Mouse (Mus musculus) adrenal gland, adult (tissue): ENCODE measurements at regions not wholly inside any gene's neighbourhood (a gene's known extent, or its start where the extent isn't known, plus 50 kb on each side); places are given as distances from the start of the nearest gene placed in this dataset.
"Not testable (repeated sequence)": the region's sequence is repeated elsewhere in the genome, so short reads cannot be mapped to it uniquely, and the experiment has no call there.

Experiments used
- DNase-seq, 2 experiments: peaks; one replicate each; pipeline ENCODE4 v3.0.0; 2022 to 2023; ENCODE audit warnings: low spot score in 1 of 2; ENCODE audit not compliant: inconsistent age in 2 of 2

DNA sequence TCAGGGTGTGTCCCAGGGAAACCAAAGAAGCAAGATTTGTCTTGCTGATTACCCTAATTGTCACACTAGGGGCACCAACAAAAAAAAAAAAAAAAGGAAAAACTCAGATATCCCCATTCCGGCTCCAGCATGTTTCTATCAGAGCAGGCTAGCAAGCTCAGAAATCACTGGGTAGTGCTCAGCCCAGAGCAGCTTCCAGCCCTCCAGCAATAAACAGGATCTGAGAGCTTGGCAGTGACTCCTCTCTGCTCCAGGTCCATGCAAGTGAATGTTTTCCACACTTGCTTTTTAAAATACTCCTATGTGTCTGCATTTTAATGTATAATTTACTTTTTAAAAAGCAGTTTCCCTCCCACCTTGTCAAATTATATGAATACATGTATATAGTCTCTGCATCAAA, 290.8 kb downstream of the Car8 start:
- no peak for DNase-seq

DNA sequence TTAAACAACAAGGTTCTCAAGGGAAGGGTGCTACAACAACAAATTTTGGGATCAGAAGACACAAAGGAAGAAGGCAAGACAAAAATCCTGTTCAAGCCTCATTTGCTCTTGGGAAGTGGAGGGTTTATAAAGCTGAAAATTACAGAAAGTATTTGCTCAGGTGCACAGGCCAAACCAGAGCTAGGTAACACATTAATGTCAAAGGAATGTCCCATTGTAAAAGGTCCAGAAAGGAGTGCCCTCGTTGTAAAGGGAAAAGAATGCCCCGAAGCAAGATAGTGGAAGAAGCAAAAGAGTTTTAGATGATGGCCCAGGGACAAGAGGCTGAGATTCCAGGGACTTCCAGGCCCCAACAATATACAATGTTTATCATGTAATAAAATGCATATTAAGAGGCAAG, 317.3 kb downstream of the Car8 start:
- DNase-seq: no peak

DNA sequence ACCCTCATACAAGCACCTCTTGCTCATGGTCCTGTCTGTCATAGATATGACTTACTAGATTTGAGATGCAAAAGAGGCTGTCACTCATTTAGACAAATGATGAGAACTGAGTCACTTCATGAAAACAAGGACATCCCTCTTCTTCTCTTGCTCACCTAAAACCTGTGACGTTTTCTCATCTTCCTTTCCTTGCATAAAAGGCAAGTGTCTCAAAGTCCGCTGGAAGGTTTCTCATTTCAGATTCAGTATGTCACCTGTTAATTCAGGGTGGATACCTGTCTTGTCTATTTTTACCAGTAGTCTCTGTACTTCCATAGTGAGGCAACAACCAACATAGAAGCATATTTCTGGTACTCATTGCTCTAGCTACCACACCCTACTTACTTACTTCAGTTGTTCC, 325.6 kb downstream of the Car8 start:
- no peak for DNase-seq

DNA sequence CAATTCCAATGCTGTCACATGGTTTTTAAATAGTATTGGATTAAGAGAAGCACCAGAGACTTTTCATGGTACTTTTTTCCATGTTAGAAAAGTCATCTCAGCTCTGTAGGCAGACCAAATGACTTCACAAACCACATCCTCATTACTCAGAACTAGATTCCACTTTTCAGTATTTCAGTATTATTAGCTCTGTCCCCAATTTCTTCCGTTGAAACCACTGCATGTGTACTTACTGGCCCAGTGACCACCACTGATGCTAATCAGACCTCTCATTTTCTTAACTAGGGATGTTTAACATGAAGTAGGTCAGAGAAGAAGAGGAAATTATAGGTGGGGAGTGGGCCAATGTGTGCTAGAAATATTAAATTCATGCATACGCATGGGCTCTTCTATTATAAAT, 326.2 kb downstream of the Car8 start:
- DNase-seq: no peak

DNA sequence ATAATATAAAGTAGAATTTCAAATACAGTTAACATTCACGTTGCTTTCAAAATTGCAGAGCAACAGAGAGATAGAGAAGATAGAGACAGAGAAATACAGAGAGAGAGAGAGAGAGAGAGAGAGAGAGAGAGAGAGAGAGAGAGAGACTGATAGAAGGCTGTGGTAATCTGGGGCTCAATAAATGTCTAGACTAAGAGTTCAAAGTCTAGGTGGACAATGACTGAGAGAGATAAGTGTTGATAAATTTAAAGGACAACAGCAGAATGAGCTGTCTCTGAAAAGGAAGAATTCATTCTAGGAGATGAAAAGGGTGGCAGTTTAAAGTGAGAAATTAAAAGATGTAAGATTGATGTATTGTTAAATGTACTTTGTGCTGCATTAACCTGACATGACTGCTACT, 335.7 kb downstream of the Car8 start:
- no peak for DNase-seq

DNA sequence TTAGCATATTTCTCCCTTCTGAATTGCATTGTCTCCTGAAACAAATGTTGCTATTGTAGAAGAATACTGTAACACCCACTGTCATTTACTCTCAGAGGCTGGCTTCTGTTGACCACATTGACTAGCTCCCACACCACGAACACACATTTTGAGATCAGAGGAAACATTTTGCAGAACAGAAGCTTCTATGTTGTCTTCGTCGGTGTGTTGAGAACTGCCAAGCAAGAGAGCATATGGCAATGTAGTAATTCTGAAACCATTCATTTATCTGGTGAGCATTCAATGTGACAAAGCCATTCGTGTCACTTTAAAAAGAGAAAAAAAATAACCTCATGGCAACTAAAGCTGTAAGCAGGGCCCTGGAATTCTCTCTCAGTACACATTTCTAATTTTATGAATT, 343.9 kb downstream of the Car8 start:
- DNase-seq: no peak

DNA sequence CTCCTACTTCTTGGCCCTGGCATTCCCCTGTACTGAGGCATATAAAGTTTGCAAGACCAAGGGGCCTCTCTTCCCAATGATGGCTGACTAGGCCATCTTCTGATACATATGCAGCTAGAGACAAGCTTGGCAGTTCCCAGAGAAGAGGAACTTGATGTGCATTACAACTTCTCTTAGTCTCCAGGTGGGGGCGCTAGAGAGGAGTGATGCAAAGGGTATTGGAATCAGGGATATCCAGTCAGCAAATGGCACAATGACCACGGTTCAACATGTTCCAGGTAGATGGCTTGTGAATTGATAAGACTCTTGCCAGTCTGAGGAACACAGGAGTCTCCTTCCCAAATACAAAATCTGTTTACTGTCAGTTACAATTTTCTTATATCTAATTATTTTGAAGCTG, 347.7 kb downstream of the Car8 start:
- DNase-seq: no peak

DNA sequence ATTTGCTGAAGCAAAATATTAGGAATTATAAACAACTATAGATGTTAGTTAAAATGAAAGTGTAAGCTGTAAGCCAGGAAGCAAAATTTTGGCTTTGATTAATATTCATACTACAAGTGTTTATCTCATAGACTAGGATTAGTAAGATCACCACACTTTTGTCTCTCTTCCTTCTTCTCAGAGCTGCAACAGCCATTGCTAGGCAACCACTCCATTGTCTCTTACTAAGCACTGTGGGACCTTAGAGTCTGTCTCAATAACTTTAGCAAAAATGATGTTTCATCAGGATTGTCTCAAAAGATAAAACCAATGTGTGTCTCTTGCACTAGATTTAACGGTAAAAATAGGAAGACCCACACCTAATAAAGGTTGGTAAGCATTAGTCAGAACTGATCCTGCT, 384.3 kb downstream of the Car8 start:
- no peak for DNase-seq

DNA sequence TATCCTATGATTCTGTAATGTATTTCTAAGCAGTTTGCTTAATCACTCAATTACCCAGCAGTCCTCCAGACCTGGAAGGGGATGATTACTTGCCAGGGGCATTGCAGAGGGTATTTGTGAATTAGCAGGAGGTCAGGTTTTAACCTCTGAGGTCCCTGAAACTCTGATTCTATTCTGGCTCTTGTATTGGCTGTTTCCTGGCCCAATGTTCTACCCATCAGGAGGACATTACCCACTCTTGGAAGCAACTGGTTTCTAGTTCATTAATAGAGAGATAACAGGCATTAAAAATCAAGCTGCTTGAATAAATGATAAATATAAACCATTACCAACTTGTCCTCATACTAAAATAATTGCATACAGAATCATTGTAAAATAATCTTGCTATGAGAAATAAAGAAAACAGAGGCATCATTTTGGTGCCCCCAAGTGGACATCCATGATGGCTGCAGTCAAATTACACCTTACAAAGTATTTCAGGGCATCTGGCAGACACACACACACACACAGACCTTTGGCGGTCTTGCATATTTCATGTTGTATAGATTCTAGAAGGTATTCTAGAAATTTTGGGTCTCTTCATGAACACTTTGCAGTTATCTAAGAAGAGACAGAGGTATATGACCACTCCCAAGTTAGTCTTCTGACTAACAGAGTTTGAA, 385.6 kb downstream of the Car8 start:
- DNase-seq: peak; percentile 3 to 44

DNA sequence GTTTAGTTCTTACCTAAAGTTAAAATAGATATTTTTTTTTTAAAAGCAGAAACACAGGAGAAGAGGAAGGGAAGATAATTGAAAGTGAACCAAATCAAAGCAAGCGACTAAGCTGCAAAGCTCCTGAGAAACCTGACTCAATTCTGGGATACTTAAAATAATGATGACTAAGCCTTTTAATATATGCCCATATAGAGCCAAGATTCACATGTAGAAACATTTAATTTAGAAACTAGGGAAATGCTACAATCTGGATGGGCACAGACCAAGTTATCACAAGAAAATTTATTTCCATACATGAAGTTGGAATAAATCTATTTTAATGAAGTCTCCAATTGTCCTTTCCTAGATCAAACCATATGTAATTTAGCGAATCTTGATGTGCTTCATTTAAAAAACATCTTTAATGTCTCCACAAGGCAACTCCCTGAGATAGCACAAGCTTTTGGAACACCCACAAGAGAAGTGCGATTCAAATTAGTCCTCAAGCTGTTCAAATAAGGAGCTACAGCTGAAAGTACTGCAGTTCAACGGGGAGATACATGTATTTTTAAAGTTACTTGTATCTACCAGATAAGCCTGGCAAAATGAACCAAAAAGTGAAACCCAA, 386.7 kb downstream of the Car8 start:
- no peak for DNase-seq

DNA sequence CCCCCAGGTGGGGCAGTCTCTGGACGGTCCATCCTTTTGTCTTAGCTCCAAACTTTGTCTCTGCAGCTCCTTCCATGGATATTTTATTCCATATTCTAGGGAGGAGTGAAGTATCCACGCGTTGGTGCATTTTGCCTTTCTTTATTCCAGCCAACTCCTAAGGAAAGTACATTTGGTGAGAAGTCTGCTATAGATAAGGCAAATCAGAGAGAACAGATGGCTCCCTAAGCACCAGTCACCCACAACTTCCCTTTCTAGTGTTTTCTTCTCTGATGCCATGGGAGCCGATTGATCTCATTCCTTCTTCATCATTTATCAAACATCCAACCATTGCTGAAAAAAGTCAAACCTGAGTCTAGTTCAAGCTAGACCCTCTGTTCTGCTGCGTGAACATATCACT, 391.4 kb downstream of the Car8 start:
- DNase-seq: no peak

DNA sequence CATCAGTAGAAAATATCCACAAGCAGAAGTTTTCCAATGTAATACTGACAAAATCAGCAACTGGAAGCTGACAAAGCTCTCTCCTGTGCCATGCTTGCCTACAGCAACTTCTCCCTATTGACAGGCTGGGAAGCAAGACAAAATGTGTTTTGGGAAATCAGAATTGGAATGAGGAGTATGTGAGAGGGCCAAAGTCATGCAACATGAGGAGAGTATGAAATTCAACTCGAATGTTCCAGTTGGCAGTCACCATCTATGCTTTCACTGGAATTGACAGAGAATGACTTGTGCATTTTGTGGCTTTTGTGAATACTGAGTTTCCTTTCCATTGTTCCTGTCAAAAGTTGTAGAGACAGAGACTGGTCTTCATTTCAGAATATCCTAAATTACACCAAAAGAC, 409.7 kb downstream of the Car8 start:
- no peak for DNase-seq

DNA sequence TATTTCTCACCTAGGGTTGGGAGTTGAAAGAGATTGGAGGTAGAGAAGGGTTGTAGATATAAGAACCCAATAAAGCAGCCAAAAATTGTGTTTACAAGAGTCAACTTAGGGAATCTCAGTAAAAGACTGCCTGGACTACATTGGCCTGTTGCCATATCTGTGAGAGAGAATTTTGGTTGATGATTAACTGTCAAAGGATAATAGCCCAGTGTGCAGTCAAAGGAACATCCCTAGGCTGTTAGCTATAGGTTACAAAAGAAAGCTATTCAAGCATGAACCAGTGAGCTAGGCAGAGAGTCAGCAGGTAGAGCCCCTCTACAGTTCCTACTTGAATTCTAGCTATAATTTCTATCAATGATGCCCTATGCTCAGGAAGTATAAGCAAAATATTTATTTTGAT, 419.0 kb downstream of the Car8 start:
- DNase-seq: no peak

DNA sequence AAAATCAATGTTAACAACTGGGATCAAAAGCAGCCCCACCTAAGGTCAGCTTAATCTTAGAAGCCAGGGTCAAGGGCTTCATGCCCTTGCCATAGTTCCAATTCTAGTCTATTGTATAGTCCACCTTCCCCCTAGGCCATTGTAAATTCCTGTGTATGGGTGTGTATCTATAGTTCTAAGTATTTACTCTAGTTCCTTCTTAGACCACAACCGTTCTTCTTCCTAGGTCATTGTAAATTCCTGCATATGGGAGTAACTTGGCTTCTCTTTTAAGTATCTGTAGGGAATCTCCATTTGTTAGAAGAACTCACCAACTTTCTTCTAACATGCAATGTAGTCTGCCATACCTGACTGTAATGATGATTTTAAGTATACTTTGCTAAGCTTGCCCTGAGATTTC, 461.1 kb downstream of the Car8 start:
- not testable (repeated sequence) for DNase-seq

DNA sequence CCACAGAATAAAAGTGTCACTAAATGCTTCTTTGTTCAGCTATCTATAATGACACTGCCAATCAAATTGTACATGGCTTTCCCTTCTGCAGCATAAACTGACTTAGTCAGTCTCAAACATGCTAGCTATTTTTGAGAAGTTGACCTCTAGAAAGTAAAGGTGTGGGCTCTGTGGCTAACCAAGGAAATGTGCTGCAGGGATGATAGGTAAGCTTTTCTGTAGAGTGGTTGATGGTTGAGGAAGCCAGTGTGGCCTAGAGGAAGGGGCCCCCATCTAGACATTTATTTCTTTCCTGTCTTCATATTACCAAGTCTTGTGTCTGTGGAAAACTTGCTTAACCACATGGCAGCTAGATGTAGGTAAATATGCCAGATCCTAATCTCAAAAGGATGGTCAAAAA, 483.4 kb downstream of the Car8 start:
- no peak for DNase-seq

DNA sequence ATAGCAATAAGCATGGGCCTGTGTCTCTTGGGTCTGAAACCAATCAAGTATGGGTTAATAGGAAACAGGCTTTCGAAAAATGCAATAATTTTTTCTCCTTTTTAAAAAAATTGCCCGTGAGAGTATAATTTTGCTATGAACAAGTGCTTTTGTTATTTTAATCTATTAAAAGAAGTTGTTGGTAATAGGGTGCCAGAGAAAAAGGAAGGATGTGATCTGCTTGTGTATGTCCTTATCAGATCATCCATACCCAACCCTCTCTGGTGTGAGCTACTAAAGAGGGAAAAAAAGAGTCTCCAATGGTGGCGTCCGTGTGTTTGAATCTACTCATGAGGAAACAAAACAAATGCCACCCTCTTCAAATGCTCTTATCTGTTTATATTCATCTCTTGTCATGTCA, 484.9 kb downstream of the Car8 start:
- DNase-seq: no peak

DNA sequence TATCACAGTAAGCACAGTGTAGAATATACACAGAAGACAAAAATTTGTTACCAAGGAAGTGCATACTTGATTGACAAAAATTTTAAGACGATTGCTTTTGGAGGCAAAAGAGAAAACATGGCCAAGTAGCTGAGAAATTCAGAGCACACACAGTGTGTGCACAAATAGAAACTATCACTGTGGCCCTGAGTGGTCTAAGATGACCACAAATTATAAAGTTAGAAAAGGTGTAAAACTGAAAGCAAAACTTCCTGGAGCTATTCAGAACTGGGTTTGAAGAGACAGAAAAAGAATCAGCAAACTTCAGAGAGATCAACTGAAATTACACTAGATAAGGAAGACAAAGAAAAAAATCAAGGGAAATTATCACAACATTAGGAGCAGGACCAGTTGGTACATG, 487.6 kb downstream of the Car8 start:
- no peak for DNase-seq

DNA sequence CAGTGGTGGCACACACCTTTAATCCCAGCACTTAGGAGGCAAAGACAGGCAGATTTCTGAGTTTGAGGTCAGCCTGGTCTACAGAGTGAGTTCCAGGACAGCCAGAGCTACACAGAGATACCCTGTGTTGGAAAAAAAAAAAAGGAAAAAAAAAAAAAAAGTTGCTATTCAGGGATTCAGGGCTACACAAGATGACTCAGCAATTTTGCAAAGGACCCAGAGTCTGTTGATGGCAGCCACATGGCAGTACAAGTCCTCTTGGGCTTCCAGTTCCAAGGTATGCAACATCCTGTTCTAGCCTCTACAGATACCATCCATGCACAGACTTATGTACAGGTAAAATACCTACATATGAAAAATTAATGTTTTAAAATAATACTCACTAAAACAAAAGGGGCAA, 515.9 kb downstream of the Car8 start:
- DNase-seq: no peak

DNA sequence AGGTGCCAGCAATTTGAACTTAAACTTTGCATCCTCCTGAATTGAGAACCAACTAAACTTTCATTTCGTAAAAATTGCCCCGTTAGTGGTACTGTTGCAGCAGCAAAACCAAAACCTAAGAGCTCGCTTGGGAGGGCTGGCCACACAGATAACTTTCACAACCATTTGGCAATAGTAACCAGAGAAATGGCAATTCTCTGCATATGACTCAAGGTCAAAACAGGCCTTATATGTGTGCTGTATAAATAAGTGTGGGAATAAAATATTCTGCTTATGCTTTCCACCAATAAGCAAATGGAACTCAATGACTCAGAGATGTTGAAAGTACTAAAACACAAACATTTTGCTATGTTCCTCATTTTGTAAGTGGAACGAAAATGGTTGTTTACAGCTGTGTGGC, 550.3 kb downstream of the Car8 start:
- DNase-seq: no peak

DNA sequence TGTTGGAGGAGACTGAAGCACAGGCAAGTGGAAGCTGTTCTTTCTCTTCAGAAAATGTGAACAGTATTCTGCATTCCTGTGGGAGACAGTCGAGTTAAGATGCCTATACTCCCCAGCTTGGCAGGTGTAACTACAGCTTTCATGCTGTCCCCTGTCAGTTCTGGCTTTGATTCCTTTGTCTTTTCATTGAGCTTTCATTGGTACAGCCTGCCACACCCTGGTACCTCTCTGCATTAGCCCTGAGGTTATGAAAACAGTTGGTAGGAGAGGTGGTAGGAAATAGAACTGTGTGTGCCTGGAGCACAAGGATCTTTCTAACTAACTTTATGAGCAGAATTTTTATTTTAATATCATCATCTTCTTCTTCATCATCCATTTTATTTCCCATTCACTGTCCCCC, 551.6 kb downstream of the Car8 start:
- DNase-seq: no peak

DNA sequence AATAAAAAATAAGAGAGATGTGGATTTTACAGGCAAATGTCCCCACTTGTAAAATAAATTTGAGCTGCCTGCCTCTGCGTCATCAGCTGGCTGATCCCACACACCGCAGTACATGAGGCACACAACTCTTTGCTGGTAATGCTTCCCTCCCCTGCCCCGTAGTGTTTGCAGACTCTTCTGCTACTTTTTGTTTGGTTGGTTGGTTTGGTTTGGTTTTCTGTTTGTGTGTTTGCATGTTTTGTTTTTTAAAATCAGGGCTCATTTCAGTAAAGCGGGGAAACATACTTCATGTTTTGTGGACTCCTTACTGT, 568.1 kb downstream of the Car8 start:
- DNase-seq: no peak

DNA sequence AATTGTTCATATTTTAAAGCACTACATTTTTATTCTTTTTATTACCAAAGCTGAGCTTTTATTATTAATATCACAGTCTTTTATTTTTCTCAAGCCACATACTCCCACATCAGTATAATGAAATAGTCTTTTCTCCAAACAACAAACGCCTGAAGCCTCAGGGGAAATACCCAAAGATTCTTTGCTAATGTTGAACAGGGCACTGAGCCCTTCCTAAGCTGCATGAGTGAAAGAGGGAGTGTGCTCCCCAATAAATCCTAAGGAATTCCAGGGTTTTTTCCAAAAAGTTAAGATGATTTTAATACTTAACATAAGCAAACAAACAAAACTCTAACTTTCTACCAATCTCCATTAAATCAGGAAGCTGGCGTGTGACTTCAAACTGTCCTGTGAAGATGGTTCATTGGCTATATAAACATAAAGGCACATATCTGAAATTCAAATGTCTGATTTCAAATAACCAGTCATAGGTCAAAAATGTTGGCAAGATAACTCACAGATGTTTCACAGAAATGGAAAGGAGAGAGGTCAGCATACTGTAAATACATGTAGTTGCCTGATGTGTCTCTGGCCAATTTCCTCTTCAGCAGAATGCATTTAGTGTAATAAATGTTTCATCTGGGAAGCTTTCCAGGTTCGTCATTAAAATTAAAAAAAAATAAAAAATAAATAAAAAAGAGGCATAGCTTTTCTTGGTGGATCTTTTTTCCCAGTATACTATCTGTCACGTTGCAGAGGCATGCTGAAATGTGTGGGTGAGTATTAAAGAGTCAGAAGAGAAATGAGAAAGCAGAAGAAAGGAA, 568.6 kb downstream of the Car8 start:
- DNase-seq: no peak
